Mouse (Mus musculus): ENCODE measurements around the gene Psme2.

DNA sequence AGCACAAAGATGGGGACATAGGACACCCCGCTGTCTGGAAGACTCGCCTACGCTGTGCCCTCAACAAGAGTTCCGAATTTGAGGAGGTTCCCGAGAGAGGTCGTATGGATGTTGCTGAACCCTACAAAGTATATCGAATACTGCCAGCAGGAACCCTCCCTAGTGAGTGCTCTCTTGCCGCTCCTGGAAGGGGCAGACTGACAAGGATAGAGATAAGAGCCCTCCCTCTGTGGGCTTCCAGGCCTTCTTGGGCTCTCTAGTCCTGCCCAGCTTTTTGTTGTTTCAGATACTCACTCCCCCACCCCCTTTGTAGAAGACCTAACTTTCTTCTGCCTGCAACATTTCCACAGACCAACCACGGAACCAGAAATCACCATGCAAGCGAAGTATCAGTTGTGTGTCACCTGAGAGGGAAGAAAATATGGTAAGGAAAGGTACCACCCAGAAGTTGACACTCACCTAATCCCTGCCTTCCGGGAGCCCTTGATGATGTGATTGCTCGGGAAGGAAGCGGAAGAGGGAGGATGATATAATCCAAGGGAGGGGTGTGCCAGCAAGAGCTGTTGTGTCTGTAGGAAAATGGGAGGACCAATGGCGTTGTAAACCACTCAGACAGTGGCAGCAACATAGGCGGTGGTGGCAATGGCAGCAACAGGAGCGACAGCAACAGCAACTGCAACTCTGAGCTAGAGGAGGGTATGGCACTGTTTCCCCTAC is 15.0 kb upstream of the Psme2 start:
- TF ChIP-seq POU5F1 (IDR thresholded peaks at IDR 0.05; ENCODE audit: borderline replicate concordance, low read length): no peak
- TF ChIP-seq CTCF (conservative IDR thresholded peaks at IDR 0.05; ENCODE audit: low read length): no peak
